Mouse (Mus musculus) lung, postnatal 0 days (tissue): ENCODE results near the gene Ncmap.

Experiments used
- CTCF ChIP-seq: IDR thresholded peaks from 2 replicates; pipeline ENCODE4 v1.5.1; 2016; ENCODE audit warnings: antibody characterized with exemption, mild to moderate bottlenecking
- EP300 ChIP-seq: IDR thresholded peaks from 2 replicates; pipeline ENCODE4 v1.6.1; 2016; ENCODE audit warnings: antibody characterized with exemption, mild to moderate bottlenecking, control low read depth

- no peak for TF ChIP-seq CTCF
- TF ChIP-seq EP300 = no peak
These were observed 4.6 kb downstream of the Ncmap start for GRCm38 (mm10) chr4:135393381-135393780.
